Mouse (Mus musculus): ENCODE measurements around the gene Tmem234. TPM values are rescaled to one million over a fixed set of nuclear protein-coding genes. Genes with fewer than 3 reads are reported as not detected.

The Tmem234 gene
- polyA plus RNA-seq (2012; ENCODE audit: low replicate concordance) = 229 and 293 TPM in 2 replicates

DNA sequence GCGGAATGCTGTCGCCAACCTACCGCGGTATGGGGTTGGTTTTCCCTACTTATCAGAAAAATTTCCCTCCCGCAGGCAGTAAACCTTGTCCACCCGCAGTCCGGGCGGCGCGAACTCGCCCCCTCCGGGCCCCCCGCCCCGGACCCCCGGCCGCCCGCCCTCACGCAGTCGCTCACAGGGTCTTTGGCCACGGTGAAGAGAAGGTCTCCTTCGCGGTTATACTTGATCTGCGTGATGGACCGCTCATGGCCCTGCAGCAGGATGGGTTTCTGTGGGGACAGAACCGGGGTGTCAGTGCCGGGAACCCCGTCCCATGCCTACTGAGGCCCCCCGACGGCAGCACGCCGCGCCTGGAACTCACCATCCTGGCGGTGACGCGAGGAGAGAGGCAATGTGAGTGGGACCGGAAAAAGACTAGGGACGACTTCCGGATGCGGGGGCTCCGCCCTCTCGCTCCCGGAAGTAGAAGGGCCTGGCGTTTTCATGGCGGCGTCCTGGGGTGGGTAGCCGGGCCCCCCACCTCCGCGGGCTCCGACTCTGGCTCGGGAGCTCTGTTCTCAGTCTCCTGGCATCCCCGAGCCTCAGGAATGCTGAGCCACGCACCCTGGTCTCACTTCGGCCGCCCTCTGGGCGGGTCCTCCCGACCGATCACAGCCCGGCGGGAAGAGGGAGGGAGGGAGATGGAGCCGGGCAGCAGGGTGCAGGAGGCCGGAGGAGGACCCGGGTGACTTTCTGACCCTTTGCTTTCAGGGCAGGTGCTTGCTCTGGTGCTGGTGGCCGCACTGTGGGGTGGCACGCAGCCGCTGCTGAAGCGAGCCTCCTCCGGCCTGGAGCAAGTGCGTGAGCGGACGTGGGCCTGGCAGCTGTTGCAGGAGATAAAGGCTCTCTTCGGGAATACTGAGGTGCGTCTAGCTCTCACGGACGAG lies at the start of gene Tmem234, which contains the start of gene Eif3i:
Tmem234 (plus strand) TSS at position 436 of the 926 bp plus-strand sequence.
Eif3i (minus strand) TSS at position 416 of the 926 bp plus-strand sequence.

DNA sequence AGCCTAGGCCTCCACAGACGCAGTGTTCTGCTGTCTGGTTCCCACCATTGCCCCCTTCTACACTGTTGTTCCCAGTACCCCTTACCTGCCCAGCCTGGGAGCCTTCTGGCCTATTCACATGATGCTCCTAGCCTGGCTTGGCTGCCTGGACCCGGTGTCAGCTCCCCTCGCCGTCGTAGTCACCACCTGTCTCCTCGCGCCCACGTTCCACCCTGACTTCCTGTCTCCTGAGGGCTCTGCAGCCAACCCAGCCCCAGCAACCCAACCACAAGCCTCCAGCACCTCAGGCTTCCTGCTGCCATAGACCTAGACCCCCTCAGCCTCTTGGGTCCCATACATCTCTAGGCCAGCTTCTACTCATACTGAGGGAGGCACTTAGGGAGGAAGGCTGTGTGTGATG lies 27.0 kb upstream of the Tmem234 start, which contains the start of gene Lck:
Lck (minus strand) TSS at position 212 of the 400 bp plus-strand sequence.

GRCm38 (mm10) chr4:129578466-129578865 lies 22.0 kb upstream of the Tmem234 start, which contains the start of gene Fam167b:
TSS of gene Fam167b (minus strand) at chr4:129578549.

GRCm38 (mm10) chr4:129614093-129614492 lies 13.6 kb downstream of the Tmem234 start, which contains the start of gene Dcdc2b:
TSS of gene Dcdc2b (minus strand) at chr4:129614257.

DNA sequence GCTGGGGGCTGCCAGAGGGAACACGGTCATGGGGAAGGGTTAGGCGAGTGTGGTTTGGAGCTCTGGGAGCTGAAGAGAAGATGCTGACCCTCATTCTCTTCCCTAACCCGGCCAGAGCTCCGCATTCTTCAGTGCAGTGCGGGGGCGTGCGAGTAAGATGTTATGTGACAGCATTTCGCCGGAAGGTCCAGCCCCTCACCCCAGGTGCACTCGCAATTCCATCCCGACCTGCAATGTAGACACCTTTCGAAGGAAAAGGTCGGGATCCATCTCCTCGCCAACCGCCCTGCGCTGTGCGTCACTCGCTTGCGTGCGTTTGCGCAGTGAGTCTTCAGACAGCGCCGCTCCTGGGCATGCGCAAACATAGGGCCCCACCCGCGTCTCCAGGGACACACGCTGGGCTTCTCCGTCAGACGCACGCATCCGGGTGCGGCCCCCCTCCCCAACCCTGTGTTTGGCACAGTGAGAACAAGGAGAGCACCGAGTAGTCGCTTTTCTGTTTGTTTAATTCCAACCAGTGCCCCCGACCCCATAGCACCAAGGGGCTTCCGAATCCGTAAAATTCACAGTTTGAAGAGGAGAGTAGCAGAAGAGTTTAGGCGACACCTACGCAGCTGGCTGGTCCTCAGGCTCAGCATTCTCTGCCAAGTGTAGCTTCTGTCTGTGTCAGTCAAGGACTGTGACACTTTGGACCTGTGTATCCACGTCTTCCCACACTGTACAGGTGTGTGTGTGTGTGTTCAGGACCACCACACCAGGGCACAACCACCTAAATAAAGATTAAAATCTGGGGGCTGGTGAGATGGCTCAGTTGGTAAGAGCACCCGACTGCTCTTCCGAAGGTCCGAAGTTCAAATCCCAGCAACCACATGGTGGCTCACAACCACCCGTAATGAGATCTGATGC lies 18.6 kb downstream of the Tmem234 start, which contains the start of gene Iqcc:
Iqcc (minus strand) TSS at position 314 of the 906 bp plus-strand sequence.

GRCm38 (mm10) chr4:129623681-129624091 lies 23.2 kb downstream of the Tmem234 start, which contains the start of gene Ccdc28b:
TSS of gene Ccdc28b (minus strand) at chr4:129623947.

DNA sequence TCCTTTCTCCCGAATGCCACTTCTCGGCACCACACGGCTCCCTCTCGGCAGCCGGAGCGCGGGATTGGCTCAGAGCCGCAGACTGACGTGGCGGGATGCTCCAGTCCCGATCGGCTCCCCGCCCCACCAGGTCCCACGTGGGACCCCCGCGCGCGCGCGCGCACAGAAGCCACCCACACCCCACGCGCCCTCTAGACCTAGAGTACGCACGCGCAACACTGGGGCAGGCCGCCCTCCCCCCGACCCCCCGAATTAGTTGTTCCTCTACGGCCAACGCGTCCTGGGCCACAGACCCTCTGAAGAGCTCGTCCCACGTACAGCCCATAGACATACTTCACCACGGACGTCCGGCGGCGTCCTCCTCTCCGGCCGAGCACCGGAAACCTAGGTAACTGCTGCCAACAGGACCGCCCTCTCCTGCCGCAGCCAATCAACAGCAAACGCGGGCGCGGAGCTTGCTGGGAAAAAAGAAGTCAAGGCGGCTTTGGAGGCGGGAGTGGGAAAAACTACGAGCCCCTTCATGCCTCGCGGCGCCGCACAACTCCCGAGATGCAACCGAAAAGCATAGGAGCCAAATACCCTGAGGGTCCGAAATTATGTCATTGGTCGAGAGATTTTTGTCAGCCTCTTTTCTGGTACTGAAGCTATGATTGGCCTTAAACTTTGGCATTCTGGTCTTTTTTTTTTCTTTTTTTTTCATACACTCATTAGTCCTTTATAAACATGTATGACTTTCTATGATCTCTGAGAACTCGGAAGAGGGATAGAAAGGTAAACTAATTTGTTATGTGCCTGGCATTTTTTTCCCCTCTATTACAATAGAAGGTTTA lies 40.4 kb downstream of the Tmem234 start, which contains the start of gene Txlna:
Txlna (minus strand) TSS at position 428 of the 830 bp plus-strand sequence.

DNA sequence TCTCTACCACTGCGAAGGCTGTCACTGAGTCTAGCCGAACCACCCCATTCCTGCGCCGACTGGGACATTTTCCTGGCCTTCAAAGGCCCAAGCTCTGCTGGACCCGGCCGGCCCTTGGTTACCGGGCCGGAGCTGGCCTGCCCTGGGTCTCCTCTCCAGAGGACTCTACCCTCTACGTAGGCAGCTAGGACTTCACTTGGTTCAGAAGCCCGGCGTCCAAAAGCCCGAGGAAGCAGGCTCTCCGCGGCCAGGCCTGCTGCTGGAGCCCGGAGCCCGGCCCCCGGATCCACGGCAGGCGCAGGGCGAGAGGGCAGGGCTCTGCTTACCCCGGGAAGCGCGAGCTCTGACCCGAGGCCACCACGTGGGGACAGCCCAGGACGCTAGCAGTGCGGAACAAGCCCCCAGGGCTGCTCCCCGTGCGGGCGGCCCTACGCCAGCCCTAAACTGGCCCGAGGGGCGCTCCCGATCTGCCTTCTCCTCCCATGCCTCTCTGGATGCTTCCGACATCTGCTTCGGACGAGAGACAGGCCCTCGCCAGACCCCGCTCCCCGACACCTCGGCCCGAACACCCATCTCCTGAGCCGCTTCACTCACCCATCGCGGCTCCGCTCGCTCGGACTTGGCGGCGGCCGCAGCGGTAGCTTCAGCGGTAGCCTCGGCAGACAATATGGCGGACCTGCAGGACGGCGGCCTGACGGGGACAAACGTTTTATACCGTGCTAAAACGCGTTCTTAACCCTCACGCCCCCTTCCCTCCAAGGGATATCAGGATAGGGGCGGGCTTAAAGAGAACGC lies 71.8 kb downstream of the Tmem234 start, which contains the start of gene Kpna6:
Kpna6 (minus strand) TSS at position 685 of the 795 bp plus-strand sequence.

Other genes with a start within 250 kb of the Tmem234 start
- 1.1 and 2.3 TPM in 2 replicates for gene Zbtb8a, start 222.6 kb upstream of the Tmem234 start, polyA plus RNA-seq (2012; ENCODE audit: low replicate concordance)
- not detected in 2 replicates for gene Zbtb8b, start 159.8 kb upstream of the Tmem234 start, polyA plus RNA-seq (2012; ENCODE audit: low replicate concordance)
- gene Bsdc1, start 139.1 kb upstream of the Tmem234 start, polyA plus RNA-seq (2012; ENCODE audit: low replicate concordance) = 37.4 and 50.9 TPM in 2 replicates
- not detected in 2 replicates for gene Tssk3, start 109.6 kb upstream of the Tmem234 start, polyA plus RNA-seq (2012; ENCODE audit: low replicate concordance)
- 4.0 and 17.3 TPM in 2 replicates for gene Fam229a, start 109.5 kb upstream of the Tmem234 start, polyA plus RNA-seq (2012; ENCODE audit: low replicate concordance)
- gene Marcksl1, start 87.1 kb upstream of the Tmem234 start, polyA plus RNA-seq (2012; ENCODE audit: low replicate concordance) = 28.8 and 91.9 TPM in 2 replicates
- gene Hdac1, start 58.0 kb upstream of the Tmem234 start, polyA plus RNA-seq (2012; ENCODE audit: low replicate concordance) = 26.0 and 75.3 TPM in 2 replicates
- 13.3 and 17.6 TPM in 2 replicates for gene Lck, start 27.0 kb upstream of the Tmem234 start, polyA plus RNA-seq (2012; ENCODE audit: low replicate concordance)
- 1.8 and 2.0 TPM in 2 replicates for gene Fam167b, start 22.1 kb upstream of the Tmem234 start, polyA plus RNA-seq (2012; ENCODE audit: low replicate concordance)
- 55.8 and 125 TPM in 2 replicates for gene Eif3i, start within 50 bp of the Tmem234 start, polyA plus RNA-seq (2012; ENCODE audit: low replicate concordance)
- 0.60 TPM in 1 of 2 replicates, not detected in the other for gene Dcdc2b, start 13.6 kb downstream of the Tmem234 start, polyA plus RNA-seq (2012; ENCODE audit: low replicate concordance)
- gene Iqcc, start 18.4 kb downstream of the Tmem234 start, polyA plus RNA-seq (2012; ENCODE audit: low replicate concordance) = 4.0 and 5.9 TPM in 2 replicates
- 9.9 and 21.2 TPM in 2 replicates for gene Ccdc28b, start 23.3 kb downstream of the Tmem234 start, polyA plus RNA-seq (2012; ENCODE audit: low replicate concordance)
- 48.8 and 58.1 TPM in 2 replicates for gene Txlna, start 40.4 kb downstream of the Tmem234 start, polyA plus RNA-seq (2012; ENCODE audit: low replicate concordance)
- gene Kpna6, start 72.1 kb downstream of the Tmem234 start, polyA plus RNA-seq (2012; ENCODE audit: low replicate concordance) = 24.0 and 24.3 TPM in 2 replicates
- 43.2 and 83.9 TPM in 2 replicates for gene Tmem39b, start 96.2 kb downstream of the Tmem234 start, polyA plus RNA-seq (2012; ENCODE audit: low replicate concordance)
- 208 and 269 TPM in 2 replicates for gene Khdrbs1, start 141.6 kb downstream of the Tmem234 start, polyA plus RNA-seq (2012; ENCODE audit: low replicate concordance)
- gene Ptp4a2, start 210.6 kb downstream of the Tmem234 start, polyA plus RNA-seq (2012; ENCODE audit: low replicate concordance) = 38.9 and 43.7 TPM in 2 replicates

All from leukemia stem cell, adult 10-12 weeks (primary cell).